Mouse (Mus musculus) testis, postnatal 14 days (tissue): ENCODE measurements around the gene Gm43518.

Source experiments
- DNase-seq: peaks from one replicate; pipeline ENCODE4 v3.0.0; 2021; ENCODE audit warnings: low spot score

Gene Gm43518

GRCm38 (mm10) chr5:123979221-123979979 lies 52.2 kb downstream of the Gm43518 start:
- DNase-seq = no peak

- no peak for DNase-seq
Measured at GRCm38 (mm10) chr5:123979980-123980369, 52.8 kb downstream of the Gm43518 start.

- DNase-seq = no peak
Measured at GRCm38 (mm10) chr5:123980521-123981249, 53.5 kb downstream of the Gm43518 start.

- no peak for DNase-seq
Measured at GRCm38 (mm10) chr5:123981250-123981554, 54.0 kb downstream of the Gm43518 start.

- DNase-seq = no peak
Measured at GRCm38 (mm10) chr5:123982838-123983237, 55.6 kb downstream of the Gm43518 start.

- DNase-seq = no peak
Measured at GRCm38 (mm10) chr5:123985434-123985833, 58.2 kb downstream of the Gm43518 start.

GRCm38 (mm10) chr5:123986925-123987324 lies 59.7 kb downstream of the Gm43518 start:
- no peak for DNase-seq

GRCm38 (mm10) chr5:123987511-123987910 lies 60.3 kb downstream of the Gm43518 start:
- DNase-seq = no peak
